Comparison of ENCODE assay signal across 12 mouse cellular contexts in the genomic region with DNA sequence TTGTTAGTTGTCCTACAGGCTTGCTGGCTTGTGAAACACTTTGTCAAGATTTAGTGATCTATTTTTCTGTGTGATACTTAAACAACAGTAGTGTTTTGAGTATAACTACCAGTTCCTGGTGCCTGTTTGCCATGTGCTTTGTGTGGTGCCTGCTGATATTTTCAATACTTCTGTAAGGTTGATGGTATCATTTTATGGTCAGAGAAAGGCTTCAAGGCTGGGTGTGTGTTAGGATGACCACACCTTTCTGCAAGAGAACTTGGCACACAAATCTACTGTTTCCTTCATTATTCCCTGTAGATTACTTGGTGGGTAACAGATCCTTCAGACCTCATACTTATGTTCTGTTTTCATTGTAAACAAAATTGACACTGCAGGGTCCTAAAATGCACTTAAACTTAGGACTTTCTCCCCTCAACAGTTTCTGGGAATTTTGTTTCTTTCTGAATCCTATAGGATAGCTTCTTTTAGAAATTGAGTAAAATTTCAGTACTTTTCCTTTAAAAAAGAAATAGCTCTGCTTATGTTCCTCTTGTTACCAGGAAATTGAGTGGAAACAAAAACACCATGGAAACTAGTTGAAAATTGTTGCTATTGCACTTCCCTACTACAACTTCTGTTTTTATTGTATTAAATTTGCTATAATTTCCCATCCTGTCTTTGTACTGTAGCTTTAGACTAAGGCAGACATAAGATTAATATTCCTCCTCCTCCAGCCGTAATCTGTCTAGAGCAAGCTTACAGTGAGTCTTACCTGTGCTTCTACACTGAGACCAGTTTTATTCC.
DNase-seq lines count a peak whose midpoint lies in the region; ATAC-seq lines count a peak whose summit lies in the region.
"Had no signal": no experiment of that assay in that cellular context is flagged by ENCODE, and none has a peak within 500 bp of the region (broad histone marks: within the 10 kb centered on the region; RNA-seq: fewer than 3 reads in every experiment).

No protein-coding gene starts in this region.

- no peak; the same call in 1 of the 2 replicates for ATAC-seq in kidney, embryonic 16.5 days (ENCODE audit: low FRiP score, low TSS enrichment)
- ATAC-seq in embryonic facial prominence, embryonic 15.5 days (ENCODE audit: insufficient number of reproducible peaks, low FRiP score, low TSS enrichment, low read depth), result no peak
- peak; percentile 58 for ATAC-seq in megakaryocyte, adult 5-6 weeks (ENCODE audit: poor library complexity, severe bottlenecking)
- ATAC-seq: forebrain, postnatal 0 days had no signal

- peaks cover 15% of the 10 kb centered on the region; the same call in 1 of the 2 replicates for H3K36me3 ChIP-seq in kidney, embryonic 16.5 days (ENCODE audit: insufficient read depth, low read length)
- H3K36me3 ChIP-seq in embryonic facial prominence, embryonic 15.5 days, result 0 out of 2 replicates have a peak, but pooled peaks cover 13% of the 10 kb centered on the region
- H3K36me3 ChIP-seq: G1E had no signal

- peaks cover 22% of the 10 kb centered on the region for H3K4me1 ChIP-seq in kidney, embryonic 16.5 days (ENCODE audit: insufficient read depth, low read length)
- peaks cover 12% of the 10 kb centered on the region for H3K4me1 ChIP-seq in embryonic facial prominence, embryonic 15.5 days

- no peaks in the 10 kb centered on the region for H3K9me3 ChIP-seq in kidney, embryonic 16.5 days (ENCODE audit: low read length)
- no peaks in the 10 kb centered on the region for H3K9me3 ChIP-seq in embryonic facial prominence, embryonic 15.5 days (replicated peaks)
- H3K9me3 ChIP-seq: G1E; hindbrain, embryonic 12.5 days had no signal

- no peak for DNase-seq in kidney, postnatal 36 days
- peak; percentile 10 for DNase-seq in MN1 (ENCODE audit: low spot score)
- no peak for DNase-seq in ovary, postnatal 10 days (ENCODE audit: low spot score)
- no peak for DNase-seq in frontal cortex, postnatal 14 days (ENCODE audit: low spot score in 2 of 2)
- DNase-seq in left cerebral cortex, adult 18-20 months (ENCODE audit: low spot score in 2 of 2), result no peak
- DNase-seq: forebrain, postnatal 0 days; layer of hippocampus, postnatal 36 days had no signal

- H3K4me3 ChIP-seq in kidney, embryonic 16.5 days (ENCODE audit: low read length), result no peak overlapping the region
- H3K4me3 ChIP-seq in embryonic facial prominence, embryonic 15.5 days (replicated peaks), result no peak overlapping the region
- H3K4me3 ChIP-seq: hindbrain, embryonic 12.5 days had no signal

- H3K27me3 ChIP-seq in kidney, embryonic 16.5 days (ENCODE audit: insufficient read depth, low read length), result no peaks in the 10 kb centered on the region
- H3K27me3 ChIP-seq in embryonic facial prominence, embryonic 15.5 days, result no peaks in the 10 kb centered on the region
- H3K27me3 ChIP-seq: hindbrain, embryonic 12.5 days had no signal

- no peak overlapping the region for H3K4me2 ChIP-seq in kidney, embryonic 16.5 days (replicated peaks; ENCODE audit: low read depth, low read length)
- H3K4me2 ChIP-seq in embryonic facial prominence, embryonic 15.5 days (replicated peaks), result no peak overlapping the region
- H3K4me2 ChIP-seq: hindbrain, embryonic 12.5 days had no signal

- H3K27ac ChIP-seq in kidney, embryonic 16.5 days (ENCODE audit: low read length), result peak overlapping the region; percentile 74
- peak overlapping the region; percentile 44 for H3K27ac ChIP-seq in embryonic facial prominence, embryonic 15.5 days (replicated peaks)
- H3K27ac ChIP-seq: hindbrain, embryonic 12.5 days had no signal

- 50% methylated on average over 1 of the region's 1 CpGs for WGBS in kidney, embryonic 16.5 days
- 88% methylated on average over 1 of the region's 1 CpGs for WGBS in embryonic facial prominence, embryonic 15.5 days

- H3K9ac ChIP-seq in kidney, embryonic 16.5 days (replicated peaks; ENCODE audit: low read length), result no peak overlapping the region
- no peak overlapping the region for H3K9ac ChIP-seq in embryonic facial prominence, embryonic 15.5 days
- H3K9ac ChIP-seq: forebrain, postnatal 0 days; hindbrain, embryonic 12.5 days had no signal
